Mouse (Mus musculus) stomach, postnatal 0 days (tissue): ENCODE measurements at regions not wholly inside any gene's neighbourhood (a gene's known extent, or its start where the extent isn't known, plus 50 kb on each side); places are given as distances from the start of the nearest gene placed in this dataset.

Source experiments
- CTCF ChIP-seq: IDR thresholded peaks from 2 replicates; pipeline ENCODE4 v1.5.1; 2016; ENCODE audit warnings: antibody characterized with exemption, low read depth, mild to moderate bottlenecking, moderate library complexity
- EP300 ChIP-seq: optimal IDR thresholded peaks from 2 replicates; pipeline ENCODE3; 2016; ENCODE audit warnings: antibody characterized with exemption

GRCm38 (mm10) chr5:13888415-13888814 lies 97.0 kb downstream of the Speer3 start:
- TF ChIP-seq EP300 (no peak), CTCF (no peak)
